Comparison of ENCODE assay signal across 10 mouse cellular contexts in genomic region chr10:80089146-80089545, GRCm38 (mm10). TPM values are rescaled to one million over a fixed set of nuclear protein-coding genes. Genes with fewer than 3 reads are reported as not detected.
DNase-seq lines count a peak whose midpoint lies in the region; ATAC-seq and TF ChIP-seq lines count a peak whose summit lies in the region.
"Had no signal": no experiment of that assay in that cellular context is flagged by ENCODE, and none has a peak within 500 bp of the region (broad histone marks: within the 10 kb centered on the region; RNA-seq: fewer than 3 reads in every experiment).

No protein-coding gene starts in this region.

- H3K4me1 ChIP-seq in kidney, embryonic 16.5 days (ENCODE audit: insufficient read depth, low read length): peaks cover 21% of the 10 kb centered on the region
- H3K4me1 ChIP-seq in kidney, adult 2 months (ENCODE audit: control insufficient read depth, insufficient read depth, low read length): peaks cover 30% of the 10 kb centered on the region
- peaks cover 65% of the 10 kb centered on the region for H3K4me1 ChIP-seq in liver, embryonic 13.5 days (replicated peaks)

- no peak overlapping the region; the same call in 1 of the 2 replicates for H3K9ac ChIP-seq in kidney, embryonic 16.5 days (replicated peaks; ENCODE audit: low read length)
- H3K9ac ChIP-seq in liver, embryonic 13.5 days: no peak overlapping the region
- H3K9ac ChIP-seq: neural tube, embryonic 13.5 days had no signal

- no peaks in the 10 kb centered on the region for H3K27me3 ChIP-seq in kidney, embryonic 16.5 days (ENCODE audit: insufficient read depth, low read length)
- no peaks in the 10 kb centered on the region for H3K27me3 ChIP-seq in kidney, adult 2 months (replicated peaks; ENCODE audit: control insufficient read depth, insufficient read depth, low read length)
- no peaks in the 10 kb centered on the region for H3K27me3 ChIP-seq in liver, embryonic 13.5 days
- H3K27me3 ChIP-seq: neural tube, embryonic 13.5 days had no signal

- H3K9me3 ChIP-seq in kidney, embryonic 16.5 days (ENCODE audit: low read length): no peaks in the 10 kb centered on the region
- no peaks in the 10 kb centered on the region for H3K9me3 ChIP-seq in liver, embryonic 13.5 days (replicated peaks)
- H3K9me3 ChIP-seq: neural tube, embryonic 13.5 days had no signal

- H3K4me2 ChIP-seq in kidney, embryonic 16.5 days (replicated peaks; ENCODE audit: low read depth, low read length): no peak overlapping the region
- no peak overlapping the region for H3K4me2 ChIP-seq in liver, embryonic 13.5 days
- H3K4me2 ChIP-seq: neural tube, embryonic 13.5 days had no signal

- intact Hi-C loops in heart, postnatal 25 days (cut with DNase I): no loop called here

- TF ChIP-seq CTCF in kidney, adult 2 months (conservative IDR thresholded peaks at IDR 0.05; ENCODE audit: insufficient read depth, insufficient read length, low read depth, low read length): peak; percentile 62

- no peaks in the 10 kb centered on the region for H3K36me3 ChIP-seq in kidney, embryonic 16.5 days (ENCODE audit: insufficient read depth, low read length)
- H3K36me3 ChIP-seq in kidney, adult 2 months (ENCODE audit: control insufficient read depth, insufficient read depth, low read length): no peaks in the 10 kb centered on the region
- peaks cover 37% of the 10 kb centered on the region for H3K36me3 ChIP-seq in liver, embryonic 13.5 days

- no peak overlapping the region for H3K27ac ChIP-seq in kidney, embryonic 16.5 days (ENCODE audit: low read length)
- no peak overlapping the region for H3K27ac ChIP-seq in kidney, adult 2 months (ENCODE audit: insufficient read depth, low read depth, low read length)
- H3K27ac ChIP-seq in liver, embryonic 13.5 days: peak overlapping the region; percentile 23; the same call in 1 of the 2 replicates
- H3K27ac ChIP-seq: neural tube, embryonic 13.5 days had no signal

- 33% methylated on average over 4 of the region's 4 CpGs for WGBS in kidney, embryonic 16.5 days
- 62% methylated on average over 4 of the region's 4 CpGs for WGBS in kidney, adult 2 months
- 57% methylated on average over 4 of the region's 4 CpGs for WGBS in liver, embryonic 13.5 days (ENCODE audit: insufficient replicate concordance)

- ATAC-seq in kidney, embryonic 16.5 days (ENCODE audit: low FRiP score, low TSS enrichment): no peak
- ATAC-seq in liver, embryonic 13.5 days (ENCODE audit: low read depth): 0 out of 2 replicates have a peak, but pooled peaks have one; percentile 16
- ATAC-seq in monocyte, adult 5-6 weeks (replicated peaks; ENCODE audit: insufficient number of reproducible peaks, low FRiP score, low TSS enrichment, poor library complexity, severe bottlenecking): no peak

- DNase-seq in kidney, adult 11 months: peak; percentile 64
- DNase-seq in ZHBTc4 (ENCODE audit: low read depth, low spot score): peak; percentile 38
- peak; percentile 66 for DNase-seq in kidney, adult 2 months
- DNase-seq in liver, embryonic 13.5 days: no peak
- DNase-seq in heart, postnatal 25 days (ENCODE audit: low spot score): no peak
- DNase-seq: left cerebral cortex, postnatal 4 days; right cerebral cortex, postnatal 14 days had no signal

- TF ChIP-seq POLR2A in kidney, adult 2 months (IDR thresholded peaks at IDR 0.05; ENCODE audit: low read depth, low read length): no peak

- H3K4me3 ChIP-seq in kidney, embryonic 16.5 days (ENCODE audit: low read length): no peak overlapping the region
- H3K4me3 ChIP-seq in kidney, adult 2 months (ENCODE audit: insufficient read depth, low read depth, low read length): no peak overlapping the region
- H3K4me3 ChIP-seq in liver, embryonic 13.5 days (replicated peaks): no peak overlapping the region
- H3K4me3 ChIP-seq: neural tube, embryonic 13.5 days had no signal

RNA-seq across cellular contexts. Expression of gene Sbno2, which starts 16.2 kb away (rescaled TPM):
- polyA plus RNA-seq in kidney, embryonic 16.5 days (2015; fragmentation: Nextera tagmentation; extraction: Ambion mirVana): 16.1 and 17.6 TPM in 2 replicates
- 27.7 and 30.8 TPM in 2 replicates for polyA plus RNA-seq in kidney, adult 2 months (2012; rRNA removed)
- polyA plus RNA-seq in liver, embryonic 13.5 days (2015; fragmentation: Nextera tagmentation; extraction: Ambion mirVana): 9.2 and 9.9 TPM in 2 replicates
- total RNA-seq in monocyte, adult 5-6 weeks (2017): 50.6 to 75.0 TPM (median 51.9 TPM) in 3 replicates
- 10 to 100 TPM; 11.0 to 11.6 TPM for total RNA-seq in heart, postnatal 25 days (2021)

RNA-seq across cellular contexts. Expression of gene Stk11, which starts 26.5 kb away (rescaled TPM):
- 18.2 and 20.2 TPM in 2 replicates for polyA plus RNA-seq in kidney, embryonic 16.5 days (2015; fragmentation: Nextera tagmentation; extraction: Ambion mirVana)
- polyA plus RNA-seq in kidney, adult 2 months (2012; rRNA removed): 114 and 117 TPM in 2 replicates
- polyA plus RNA-seq in liver, embryonic 13.5 days (2015; fragmentation: Nextera tagmentation; extraction: Ambion mirVana): 16.2 and 18.3 TPM in 2 replicates
- total RNA-seq in monocyte, adult 5-6 weeks (2017): 155 to 177 TPM (median 155 TPM) in 3 replicates
- 100 to 1,000 TPM; 133 to 138 TPM for total RNA-seq in heart, postnatal 25 days (2021)

RNA-seq across cellular contexts. Expression of gene Gpx4, which starts 42.2 kb away (rescaled TPM):
- polyA plus RNA-seq in kidney, embryonic 16.5 days (2015; fragmentation: Nextera tagmentation; extraction: Ambion mirVana): 617 and 706 TPM in 2 replicates
- 1,431 and 1,557 TPM in 2 replicates for polyA plus RNA-seq in kidney, adult 2 months (2012; rRNA removed)
- polyA plus RNA-seq in liver, embryonic 13.5 days (2015; fragmentation: Nextera tagmentation; extraction: Ambion mirVana): 677 TPM in 2 replicates
- total RNA-seq in monocyte, adult 5-6 weeks (2017): 250 to 253 TPM (median 251 TPM) in 3 replicates
- 100 to 1,000 TPM; 691 to 812 TPM for total RNA-seq in heart, postnatal 25 days (2021)

RNA-seq across cellular contexts. Expression of gene Atp5d, which starts 49.3 kb away (rescaled TPM):
- polyA plus RNA-seq in kidney, embryonic 16.5 days (2015; fragmentation: Nextera tagmentation; extraction: Ambion mirVana): 676 and 688 TPM in 2 replicates
- 1,948 and 2,036 TPM in 2 replicates for polyA plus RNA-seq in kidney, adult 2 months (2012; rRNA removed)
- 358 and 362 TPM in 2 replicates for polyA plus RNA-seq in liver, embryonic 13.5 days (2015; fragmentation: Nextera tagmentation; extraction: Ambion mirVana)
- total RNA-seq in monocyte, adult 5-6 weeks (2017): 26.1 to 49.8 TPM (median 29.5 TPM) in 3 replicates
- 1,000 to 10,000 TPM; 1,252 to 1,264 TPM for total RNA-seq in heart, postnatal 25 days (2021)

RNA-seq across cellular contexts. Expression of gene Polr2e, which starts 49.6 kb away (rescaled TPM):
- polyA plus RNA-seq in kidney, embryonic 16.5 days (2015; fragmentation: Nextera tagmentation; extraction: Ambion mirVana): 242 and 248 TPM in 2 replicates
- 230 and 235 TPM in 2 replicates for polyA plus RNA-seq in kidney, adult 2 months (2012; rRNA removed)
- 120 and 122 TPM in 2 replicates for polyA plus RNA-seq in liver, embryonic 13.5 days (2015; fragmentation: Nextera tagmentation; extraction: Ambion mirVana)
- total RNA-seq in monocyte, adult 5-6 weeks (2017): 83.4 to 130 TPM (median 95.9 TPM) in 3 replicates
- total RNA-seq in heart, postnatal 25 days (2021): 10 to 100 TPM; 79.3 to 81.2 TPM

Comparison
In these comparisons a context has a peak if more than half of its experiments do, and no peak if none do; other contexts are left out.
1. DNase-seq: peak in kidney, adult 11 months (single experiment), ZHBTc4 (single experiment) and kidney, adult 2 months (single experiment); none in liver, embryonic 13.5 days (single experiment) and heart, postnatal 25 days (single experiment).